Mouse (Mus musculus) forebrain, embryonic 10.5 days (tissue): ENCODE data around the gene Sema6b. TPM values are rescaled to one million over a fixed set of nuclear protein-coding genes. Genes with fewer than 3 reads are reported as not detected.
A peak's percentile ranks its signal among the peaks of the same experiment; 100 is the strongest.

Experiments
- DNase-seq: peaks from one replicate; pipeline ENCODE4 v3.0.0-alpha.2; 2017; ENCODE audit warnings: low spot score; ENCODE audit errors: extremely low spot score
- H3K27ac ChIP-seq: fragments of 300-500 bp; sonication (generic); 2 replicates; pipeline ENCODE4 v1.5.1; 2016; ENCODE audit warnings: mild to moderate bottlenecking
- H3K27me3 ChIP-seq: fragments of 300-500 bp; sonication (generic); 2 replicates; pipeline ENCODE4 v1.6.1; 2016; ENCODE audit warnings: mild to moderate bottlenecking; ENCODE audit not compliant: poor library complexity, severe bottlenecking
- H3K36me3 ChIP-seq: fragments of 300-500 bp; sonication (generic); replicated peaks from 2 replicates; pipeline ENCODE4 v1.6.1; 2016; ENCODE audit warnings: mild to moderate bottlenecking, moderate library complexity
- H3K4me1 ChIP-seq: fragments of 300-500 bp; sonication (generic); 2 replicates; pipeline ENCODE4 v1.6.1; 2016
- H3K4me3 ChIP-seq: fragments of 300-500 bp; sonication (generic); 2 replicates; pipeline ENCODE4 v1.5.1; 2016; ENCODE audit warnings: mild to moderate bottlenecking, moderate library complexity
- H3K9me3 ChIP-seq: fragments of 300-500 bp; sonication (generic); 2 replicates; pipeline ENCODE4 v1.6.1; 2016; ENCODE audit warnings: mild to moderate bottlenecking, moderate library complexity
- WGBS: fragments of 180-500 bp; shearing (Covaris S2); methylation state at CpG from one replicate; pipeline ENCODE4 v1.1.7; 2016; 5-methylcytosine and 5-hydroxymethylcytosine counted together
- polyA plus RNA-seq: library from polyadenylated mRNA; unstranded; fragments of >200 nt; fragmentation: Nextera tagmentation; extraction: Ambion mirVana; gene quantifications from 2 replicates; pipeline ENCODE4 v1.2.1, GENCODE M21; 2016

The Sema6b gene
- polyA plus RNA-seq, 1 experiment from 2014 or later = 0.67 TPM

- Histone ChIP-seq H3K27ac (peak overlapping the region; percentile 77), H3K27me3 (peaks cover 74% of the 10 kb centered on the region), H3K4me3 (peak overlapping the region; percentile 53), H3K36me3 (0 out of 2 replicates have a peak, but pooled peaks cover 4% of the 10 kb centered on the region), H3K4me1 (peaks cover 24% of the 10 kb centered on the region), H3K9me3 (peaks cover 17% of the 10 kb centered on the region)
- WGBS = 42% methylated on average over 59 of the region's 59 CpGs
- no peak for DNase-seq
These were observed 16.3 kb downstream of the Sema6b start for GRCm38 (mm10) chr17:56123681-56124340.

DNA sequence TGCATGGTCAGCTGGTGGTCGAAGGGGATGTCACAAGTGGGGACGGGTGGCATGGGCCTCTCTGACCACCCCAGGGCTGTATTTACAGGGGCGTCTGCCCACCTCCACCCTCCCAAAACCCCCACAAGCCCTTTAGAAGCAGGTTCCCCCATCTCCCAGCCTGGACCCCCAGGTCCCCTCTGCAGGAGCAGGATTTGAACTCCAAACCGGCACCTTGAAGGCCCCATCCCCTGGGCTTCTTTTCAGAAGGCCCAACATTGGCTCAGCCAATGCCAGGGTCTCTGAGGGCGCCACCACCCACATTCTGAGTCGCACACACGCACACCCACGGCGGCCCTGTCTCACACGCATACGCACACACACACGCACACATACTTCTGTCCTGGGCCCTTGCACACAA is 17.0 kb downstream of the Sema6b start:
- Histone ChIP-seq H3K4me3 (no peak overlapping the region), H3K27me3 (peaks cover 80% of the 10 kb centered on the region), H3K36me3 (0 out of 2 replicates have a peak, but pooled peaks cover 4% of the 10 kb centered on the region), H3K4me1 (peaks cover 24% of the 10 kb centered on the region), H3K27ac (no peak overlapping the region), H3K9me3 (peaks cover 17% of the 10 kb centered on the region)
- DNase-seq = no peak
- WGBS = 89% methylated on average over 12 of the region's 12 CpGs

- 0 out of 2 replicates have a peak, but pooled peaks cover 4% of the 10 kb centered on the region for H3K36me3 ChIP-seq
- H3K27ac ChIP-seq = no peak within 1 kb of the TSS
- H3K4me3 ChIP-seq = no peak within 1 kb of the TSS
- peaks cover 93% of the 10 kb centered on the region for H3K27me3 ChIP-seq
- H3K4me1 ChIP-seq = peaks cover 31% of the 10 kb centered on the region
- H3K9me3 ChIP-seq = peaks cover 17% of the 10 kb centered on the region
- no peak for DNase-seq
- WGBS = 72% methylated on average over 2 of the region's 2 CpGs
These were observed 18.3 kb downstream of the Sema6b start, which contains the start of gene Lrg1 for GRCm38 (mm10) chr17:56121826-56122225. TSS of gene Lrg1 (minus strand) at chr17:56122001.

- no peak overlapping the region for H3K27ac ChIP-seq
- peaks cover 95% of the 10 kb centered on the region for H3K27me3 ChIP-seq
- 0 out of 2 replicates have a peak, but pooled peaks cover 4% of the 10 kb centered on the region for H3K36me3 ChIP-seq
- no peak for DNase-seq
- WGBS = 8% methylated on average over 66 of the region's 66 CpGs
- peaks cover 17% of the 10 kb centered on the region for H3K9me3 ChIP-seq
- peaks cover 31% of the 10 kb centered on the region for H3K4me1 ChIP-seq
- H3K4me3 ChIP-seq = peak overlapping the region; percentile 22
These were observed 19.9 kb downstream of the Sema6b start for GRCm38 (mm10) chr17:56119981-56120880.

DNA sequence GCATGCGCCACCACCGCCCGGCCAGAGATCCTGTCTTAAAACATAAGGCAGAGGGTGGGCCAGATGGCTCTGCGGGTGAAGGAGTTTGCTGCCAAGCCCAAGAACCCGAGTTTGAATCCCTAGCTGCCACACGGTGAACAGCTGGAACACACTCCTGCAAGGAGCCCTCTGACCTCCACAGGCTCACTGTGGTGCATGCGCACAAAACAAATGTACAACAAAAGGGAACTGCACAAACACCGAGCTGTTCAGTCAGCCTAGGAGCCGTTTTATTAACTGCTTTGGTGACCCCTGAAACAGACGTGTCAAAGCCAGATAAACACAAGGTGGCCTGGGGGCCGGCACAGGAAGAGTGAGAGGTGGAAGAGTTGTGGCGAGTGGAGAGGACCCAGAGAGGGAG is 20.7 kb downstream of the Sema6b start:
- Histone ChIP-seq H3K27ac (no peak overlapping the region), H3K4me3 (no peak overlapping the region; the same call in 1 of the 2 replicates), H3K4me1 (peaks cover 27% of the 10 kb centered on the region), H3K36me3 (0 out of 2 replicates have a peak, but pooled peaks cover 4% of the 10 kb centered on the region), H3K9me3 (peaks cover 17% of the 10 kb centered on the region), H3K27me3 (peaks cover 87% of the 10 kb centered on the region)
- no peak for DNase-seq
- 54% methylated on average over 12 of the region's 12 CpGs for WGBS

DNA sequence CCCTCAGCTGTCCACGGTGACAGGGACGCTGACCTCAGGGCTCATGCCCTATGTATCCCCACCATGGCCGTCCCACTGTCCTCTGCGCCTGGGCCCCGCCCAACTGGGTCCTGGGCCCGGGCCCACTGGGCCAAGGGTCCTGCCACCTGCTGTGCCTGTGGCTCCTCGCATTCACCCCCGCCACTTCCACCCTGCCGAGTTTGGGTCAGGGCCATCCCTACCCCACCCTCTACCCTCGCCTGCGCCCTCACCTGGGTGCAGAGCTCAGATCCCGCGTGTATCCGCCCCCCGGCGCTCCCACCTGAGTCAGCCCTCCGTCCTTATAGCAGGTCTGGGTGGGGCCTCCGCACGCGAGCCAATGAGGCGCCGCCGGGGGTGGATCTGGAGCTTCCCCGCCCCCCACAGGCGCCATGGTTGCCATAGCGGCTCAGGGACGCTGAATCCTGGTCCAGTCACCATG is 22.9 kb downstream of the Sema6b start, which contains the start of gene Plin5:
TSS of gene Plin5 (minus strand) at position 346 of the 460 bp plus-strand sequence.
- WGBS = under 1% methylated on average over 27 of the region's 27 CpGs
- Histone ChIP-seq H3K27me3 (peaks cover 65% of the 10 kb centered on the region), H3K4me3 (peak within 1 kb of the TSS; percentile 49), H3K36me3 (0 out of 2 replicates have a peak, but pooled peaks cover under 1% of the 10 kb centered on the region), H3K27ac (0 out of 2 replicates have a peak within 1 kb of the TSS, but pooled peaks have one; percentile 27), H3K9me3 (peaks cover 5% of the 10 kb centered on the region), H3K4me1 (peaks cover 25% of the 10 kb centered on the region)
- peak; percentile 57 for DNase-seq

DNA sequence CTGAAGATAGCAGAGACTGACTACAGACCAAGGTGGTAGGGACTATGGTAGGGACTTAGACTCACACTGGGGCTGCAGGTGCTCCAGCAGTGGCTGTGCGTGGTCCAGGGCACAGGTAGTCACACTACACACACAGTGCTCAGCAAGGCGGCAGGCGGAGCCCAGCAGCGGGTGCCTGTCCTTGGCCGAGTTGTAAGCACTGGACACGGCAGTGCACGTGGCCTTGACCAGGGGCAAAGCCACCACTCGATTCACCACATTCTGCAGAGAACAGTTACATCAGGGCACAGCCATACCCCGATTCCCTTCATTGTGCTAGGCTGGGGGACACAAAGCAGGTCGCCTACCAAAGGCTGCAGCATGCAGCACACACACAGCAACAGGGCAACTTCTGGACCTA is 23.9 kb downstream of the Sema6b start:
- 77% methylated on average over 10 of the region's 10 CpGs for WGBS
- peaks cover 54% of the 10 kb centered on the region for H3K27me3 ChIP-seq
- no peak overlapping the region for H3K27ac ChIP-seq
- 0 out of 2 replicates have a peak, but pooled peaks cover 3% of the 10 kb centered on the region for H3K36me3 ChIP-seq
- no peak overlapping the region for H3K4me3 ChIP-seq
- peaks cover 25% of the 10 kb centered on the region for H3K4me1 ChIP-seq
- H3K9me3 ChIP-seq = no peaks in the 10 kb centered on the region
- no peak for DNase-seq

DNA sequence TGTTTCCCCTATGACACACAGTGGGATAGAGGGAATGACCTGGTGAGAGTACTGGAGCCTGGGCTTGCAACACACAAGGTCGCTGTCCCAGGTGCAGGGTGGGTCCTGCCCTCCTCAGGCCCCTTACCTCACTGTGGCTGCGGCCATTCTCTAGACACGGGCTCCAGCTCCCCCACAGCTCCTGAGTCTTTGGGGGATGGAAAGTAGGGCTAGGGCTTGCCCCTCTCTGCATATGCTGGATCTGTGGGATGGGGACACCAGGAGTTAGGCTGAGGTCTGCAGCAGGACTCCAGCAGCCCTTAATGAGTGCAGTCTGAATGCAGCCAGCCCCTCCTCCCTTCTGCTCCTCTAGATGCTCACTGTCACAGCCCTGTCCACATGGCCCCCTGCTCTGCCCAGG is 27.4 kb downstream of the Sema6b start:
- H3K4me3 ChIP-seq = no peak overlapping the region
- H3K27me3 ChIP-seq = peaks cover 20% of the 10 kb centered on the region
- no peaks in the 10 kb centered on the region for H3K9me3 ChIP-seq
- peaks cover 5% of the 10 kb centered on the region; the same call in 1 of the 2 replicates for H3K36me3 ChIP-seq
- DNase-seq = no peak
- H3K4me1 ChIP-seq = peaks cover 13% of the 10 kb centered on the region
- 76% methylated on average over 3 of the region's 3 CpGs for WGBS
- no peak overlapping the region for H3K27ac ChIP-seq

GRCm38 (mm10) chr17:56111864-56112263 is 28.3 kb downstream of the Sema6b start:
- Histone ChIP-seq H3K4me3 (no peak overlapping the region), H3K36me3 (peaks cover 5% of the 10 kb centered on the region; the same call in 1 of the 2 replicates), H3K27ac (no peak overlapping the region), H3K4me1 (peaks cover 6% of the 10 kb centered on the region), H3K9me3 (no peaks in the 10 kb centered on the region), H3K27me3 (peaks cover 12% of the 10 kb centered on the region)
- 38% methylated on average over 5 of the region's 5 CpGs for WGBS
- peak; percentile 66 for DNase-seq

- WGBS = 63% methylated on average over 1 of the region's 1 CpGs
These were observed 29.1 kb downstream of the Sema6b start for GRCm38 (mm10) chr17:56111021-56111420.

GRCm38 (mm10) chr17:56110571-56110970 is 29.6 kb downstream of the Sema6b start:
- WGBS = 78% methylated on average over 4 of the region's 4 CpGs
- peaks cover 5% of the 10 kb centered on the region; the same call in 1 of the 2 replicates for H3K36me3 ChIP-seq
- no peak overlapping the region for H3K27ac ChIP-seq
- H3K9me3 ChIP-seq = no peaks in the 10 kb centered on the region
- DNase-seq = no peak
- no peaks in the 10 kb centered on the region; the same call in 1 of the 2 replicates for H3K27me3 ChIP-seq
- no peak overlapping the region for H3K4me3 ChIP-seq
- H3K4me1 ChIP-seq = peaks cover 6% of the 10 kb centered on the region

More at GRCm38 (mm10) chr17:56111021-56111420, 29.1 kb downstream of the Sema6b start:
- Histone ChIP-seq H3K4me3 (no peak overlapping the region), H3K27ac (no peak overlapping the region), H3K27me3 (peaks cover 4% of the 10 kb centered on the region), H3K36me3 (peaks cover 5% of the 10 kb centered on the region; the same call in 1 of the 2 replicates), H3K9me3 (no peaks in the 10 kb centered on the region), H3K4me1 (peaks cover 6% of the 10 kb centered on the region)
- no peak for DNase-seq
